Mouse (Mus musculus) liver, adult (tissue): ENCODE measurements around the gene Kcnh4.

Experiments used
- GATA4 ChIP-seq: IDR thresholded peaks from 2 replicates; pipeline ENCODE4 v1.6.1; 2014; ENCODE audit warnings: mild to moderate bottlenecking, low read length; ENCODE audit not compliant: insufficient replicate concordance

Kcnh4 gene

GRCm38 (mm10) chr11:100711783-100712615 is 47.7 kb downstream of the Kcnh4 start, which contains the start of gene Kat2a:
Gene Kat2a (minus strand): TSS chr11:100712465.
- TF ChIP-seq GATA4, result no peak

DNA sequence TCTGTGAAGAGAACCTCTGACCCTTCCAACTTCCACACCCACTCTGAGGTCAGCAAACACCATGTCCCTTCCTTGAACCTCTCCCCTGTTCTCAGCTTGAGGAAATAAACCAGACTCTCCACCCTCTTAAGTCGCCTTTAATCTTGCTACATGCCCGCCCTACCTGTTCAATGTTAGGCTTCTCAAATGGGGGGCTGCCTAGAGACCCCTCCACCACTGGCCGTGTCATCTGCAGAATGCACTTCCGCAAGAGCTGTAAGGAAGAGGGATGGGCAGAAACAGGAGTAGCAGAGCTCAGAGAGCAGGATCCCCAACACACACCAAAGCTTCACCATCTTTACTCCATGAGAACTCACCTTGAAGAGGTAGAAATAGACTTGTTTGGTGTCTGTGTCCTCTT is 48.8 kb downstream of the Kcnh4 start:
- no peak for TF ChIP-seq GATA4

DNA sequence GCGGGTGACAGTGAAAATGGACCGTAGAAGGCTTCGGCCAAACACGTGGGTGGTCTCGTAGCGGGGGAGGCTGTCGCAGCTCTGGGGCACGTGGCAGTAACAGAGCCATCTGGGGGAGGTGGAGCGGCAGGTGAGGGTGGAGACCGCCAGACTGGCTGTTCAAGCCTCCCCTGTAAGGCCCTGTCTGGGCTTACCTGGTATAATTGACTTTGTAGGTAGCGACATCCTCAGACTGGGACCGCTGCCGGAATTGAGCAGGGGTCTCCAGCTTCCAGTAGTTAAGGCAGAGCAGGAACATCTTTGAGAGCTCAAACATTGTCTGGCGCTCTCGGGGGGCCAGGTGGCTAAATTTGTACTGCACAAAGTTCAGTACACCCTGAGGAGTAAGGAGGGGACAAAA is 49.2 kb downstream of the Kcnh4 start:
- TF ChIP-seq GATA4, result no peak

DNA sequence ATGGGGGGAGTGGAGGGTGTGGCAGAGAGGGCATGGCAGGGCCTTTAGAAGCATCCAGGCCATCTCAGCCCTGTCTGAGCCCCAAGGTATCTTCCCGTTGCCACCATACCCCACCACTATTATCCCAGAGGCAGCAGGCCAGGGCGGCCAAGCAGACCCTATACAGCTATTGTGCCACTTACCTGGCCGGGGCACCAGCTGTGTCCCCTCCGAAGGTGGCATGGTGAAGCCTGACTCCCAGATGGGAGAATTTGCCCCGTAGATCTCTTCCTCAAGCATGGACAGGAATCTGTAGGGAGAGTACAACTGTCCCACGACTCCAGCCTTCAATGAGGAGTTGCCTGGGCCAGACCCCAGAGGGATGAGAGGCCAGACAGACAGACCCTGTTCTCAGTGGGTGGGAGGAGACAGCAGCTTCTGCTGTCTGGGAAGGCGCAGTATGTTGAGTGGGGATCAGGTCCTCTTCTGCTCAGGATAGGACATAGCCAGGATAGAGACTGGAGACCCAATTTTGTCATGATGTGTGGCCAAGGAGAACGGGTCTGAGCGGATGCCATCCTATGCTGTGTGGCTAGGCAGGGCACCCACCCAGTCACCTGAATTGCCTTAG is 50.4 kb downstream of the Kcnh4 start:
- no peak for TF ChIP-seq GATA4

DNA sequence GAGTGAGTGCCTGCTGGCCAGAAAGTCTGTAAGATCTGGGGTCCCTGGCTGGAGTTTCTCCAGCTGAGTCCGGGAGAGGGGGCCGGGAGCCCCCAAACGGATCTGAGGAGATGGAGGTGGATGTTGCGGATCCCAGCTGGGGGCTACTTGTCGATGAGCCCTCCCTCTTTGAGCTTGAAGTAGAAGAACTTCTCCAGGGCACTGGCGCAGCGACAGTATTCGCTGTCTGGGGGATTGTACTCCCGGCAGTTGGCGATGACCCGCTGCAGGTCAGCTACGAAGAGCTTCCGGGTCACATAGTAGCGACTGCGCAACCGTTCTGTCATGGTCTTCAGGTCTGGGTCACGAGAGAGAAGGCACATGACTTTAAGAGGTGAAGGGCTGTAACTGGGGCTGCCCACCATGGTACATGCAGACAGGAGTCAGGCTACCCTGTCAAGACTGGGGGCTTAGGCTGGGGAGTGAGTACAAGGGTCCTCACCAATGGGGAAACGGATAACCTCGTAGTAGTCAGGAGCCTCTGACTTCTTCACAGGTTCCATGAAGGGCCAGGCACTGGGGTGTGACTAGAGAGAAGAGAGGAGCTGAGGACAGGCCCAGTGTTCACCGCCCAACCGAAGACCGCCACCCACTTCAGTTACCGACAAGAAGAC is 54.5 kb downstream of the Kcnh4 start:
- TF ChIP-seq GATA4, result no peak

GRCm38 (mm10) chr11:100703851-100704531 is 55.8 kb downstream of the Kcnh4 start, which contains the start of gene Dhx58:
Gene Dhx58 (minus strand): TSS chr11:100704271.
- TF ChIP-seq GATA4, result no peak

- no peak for TF ChIP-seq GATA4
Measured at GRCm38 (mm10) chr11:100703366-100703765, 56.4 kb downstream of the Kcnh4 start.

GRCm38 (mm10) chr11:100702906-100703305 is 56.8 kb downstream of the Kcnh4 start:
- no peak for TF ChIP-seq GATA4

GRCm38 (mm10) chr11:100702081-100702851 is 57.5 kb downstream of the Kcnh4 start:
- no peak for TF ChIP-seq GATA4

DNA sequence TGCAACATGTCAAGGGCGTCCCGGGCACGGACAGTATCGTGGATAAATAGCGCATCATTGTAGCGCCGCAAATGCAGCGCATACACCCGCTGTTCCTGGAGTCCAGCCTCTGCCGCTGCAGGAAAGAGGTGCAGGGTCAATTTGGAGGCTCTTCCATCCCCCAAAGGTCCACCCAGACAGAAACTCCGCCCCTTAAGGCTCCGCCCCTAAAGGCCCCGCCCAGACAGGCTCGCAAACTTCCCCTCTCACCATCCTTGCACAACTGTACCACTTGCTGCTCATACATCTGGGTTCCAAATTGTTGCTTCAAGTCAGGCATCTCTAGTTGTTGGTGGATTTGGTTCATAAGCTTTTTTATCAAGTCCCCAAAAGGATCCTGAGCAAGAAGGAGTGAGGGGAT is 58.4 kb downstream of the Kcnh4 start:
- TF ChIP-seq GATA4, result no peak

DNA sequence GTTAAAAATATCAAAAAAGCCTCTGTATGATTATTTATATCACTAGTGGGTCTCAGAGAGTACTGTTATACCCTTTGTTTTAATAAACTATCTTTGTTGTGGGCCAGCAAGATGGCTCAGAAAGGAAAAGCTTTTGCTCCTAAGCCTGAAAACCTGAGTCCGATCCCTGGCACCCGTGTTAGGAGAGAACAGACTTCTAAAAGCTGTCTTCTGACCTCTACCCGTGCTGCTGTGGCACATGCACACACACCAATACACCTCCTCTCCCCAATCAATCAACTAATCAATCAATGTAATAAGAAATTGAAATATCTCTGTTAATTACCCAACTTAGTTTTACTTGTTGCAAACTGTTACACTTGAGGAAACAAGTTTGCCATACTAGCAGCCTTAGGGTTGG is 59.0 kb downstream of the Kcnh4 start:
- no peak for TF ChIP-seq GATA4

GRCm38 (mm10) chr11:100697921-100698320 is 61.8 kb downstream of the Kcnh4 start:
- no peak for TF ChIP-seq GATA4

DNA sequence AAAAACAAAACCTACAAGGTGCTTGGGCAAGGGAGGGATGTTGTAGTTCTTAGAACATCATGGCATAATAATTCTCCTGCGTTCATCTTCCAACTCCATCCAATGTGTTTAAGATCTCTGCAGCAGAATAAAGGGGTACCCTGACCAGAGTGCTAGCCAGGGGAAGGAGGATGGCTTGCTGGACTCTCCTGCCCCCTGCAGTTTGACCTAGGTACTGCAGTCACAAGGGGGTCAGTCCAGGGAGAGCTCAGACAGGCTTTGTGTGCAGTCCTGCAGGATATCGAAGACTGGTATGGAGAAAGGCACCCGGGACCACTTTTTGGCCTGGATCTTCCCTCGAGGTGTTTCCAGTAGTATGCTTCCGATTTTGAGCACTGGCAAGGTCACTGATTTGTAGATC is 64.8 kb downstream of the Kcnh4 start:
- no peak for TF ChIP-seq GATA4

GRCm38 (mm10) chr11:100693154-100693553 is 66.6 kb downstream of the Kcnh4 start:
- no peak for TF ChIP-seq GATA4
